Mouse (Mus musculus) induced T-regulatory cell, adult 2 months (primary cell): Measurements from ENCODE around the gene Anxa6.
A peak's percentile ranks its signal among the peaks of the same experiment; 100 is the strongest.

ENCODE experiments used
- DNase-seq: peaks from one replicate; pipeline ENCODE4 v3.0.0-alpha.2; 2012; ENCODE audit warnings: low read depth

Gene Anxa6

GRCm38 (mm10) chr11:54998284-54998683 lies 35.0 kb downstream of the Anxa6 start:
- peak; percentile 80 for DNase-seq

GRCm38 (mm10) chr11:54996176-54996575 lies 37.1 kb downstream of the Anxa6 start:
- DNase-seq = no peak

- DNase-seq = no peak
Observed at GRCm38 (mm10) chr11:54989920-54990319, 43.3 kb downstream of the Anxa6 start.

DNA sequence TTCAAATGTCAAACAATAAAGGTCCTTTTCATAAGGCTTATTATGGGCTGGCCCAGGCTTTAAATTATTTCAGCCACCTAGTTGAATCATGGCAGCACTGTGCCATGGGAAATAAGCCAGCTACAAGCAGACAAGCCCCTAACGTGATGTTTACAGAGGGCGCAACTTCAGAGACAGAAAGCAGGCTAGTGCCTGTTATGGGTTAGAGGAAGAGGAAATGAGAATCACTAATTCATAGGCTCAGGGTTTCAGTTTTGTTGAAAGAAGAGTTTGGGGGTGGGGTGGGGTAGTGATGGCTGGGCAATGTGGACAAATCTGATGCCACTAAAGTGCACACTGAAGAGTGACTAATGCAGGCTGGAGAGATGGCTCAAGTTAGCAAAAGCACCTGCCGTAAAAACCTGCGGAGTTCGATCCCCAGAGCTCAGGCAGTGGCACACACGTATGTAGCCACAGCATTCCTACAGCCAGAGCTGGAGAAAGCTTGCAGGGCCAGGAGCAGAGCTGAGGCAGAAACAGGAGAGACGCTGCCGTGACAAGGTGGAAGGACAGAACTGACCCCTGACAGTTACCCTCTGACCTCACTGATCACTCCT lies 44.4 kb downstream of the Anxa6 start:
- no peak for DNase-seq

DNA sequence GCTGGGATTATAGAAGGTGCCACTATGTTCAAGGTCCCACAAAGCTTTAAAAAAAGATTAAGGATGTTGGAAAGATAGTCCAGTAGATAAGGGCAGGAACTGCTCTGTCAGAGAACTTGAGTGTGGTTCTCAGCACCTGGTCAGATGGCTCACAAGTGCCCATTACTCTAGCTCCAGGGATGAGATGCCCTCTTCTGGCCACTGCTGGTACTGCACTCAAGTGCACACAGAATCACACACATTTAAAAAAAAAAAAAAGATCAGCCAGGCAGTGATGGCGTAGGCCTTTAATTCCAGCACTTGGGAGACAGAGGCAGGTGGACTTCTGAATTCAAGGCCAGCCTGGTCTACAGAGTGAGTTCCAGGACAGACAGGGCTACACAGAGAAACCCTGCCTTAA lies 45.3 kb downstream of the Anxa6 start:
- peak; percentile 80 for DNase-seq

- no peak for DNase-seq
Observed at GRCm38 (mm10) chr11:54985086-54985485, 48.2 kb downstream of the Anxa6 start.

DNA sequence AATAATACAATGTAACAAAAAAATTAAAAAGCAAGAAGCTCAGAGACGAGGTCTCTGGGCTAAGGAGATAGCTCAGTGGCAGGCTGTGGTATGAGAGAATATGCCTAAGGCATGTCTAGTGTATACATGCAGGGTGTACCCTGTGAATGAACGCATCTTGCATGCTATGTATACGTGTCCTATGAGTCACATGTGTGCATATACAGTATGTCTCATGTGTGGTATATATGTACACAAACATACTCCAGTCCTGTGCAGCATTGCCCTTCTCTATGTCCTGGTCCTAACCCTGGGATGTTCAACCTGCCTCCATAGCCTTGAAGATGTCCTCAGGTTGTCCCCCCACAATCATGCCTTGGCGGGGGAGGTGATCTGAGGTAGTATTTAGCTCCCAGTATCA lies 48.7 kb downstream of the Anxa6 start:
- DNase-seq = no peak

GRCm38 (mm10) chr11:54984085-54984484 lies 49.2 kb downstream of the Anxa6 start:
- DNase-seq = peak; percentile 92

- no peak for DNase-seq
Observed at GRCm38 (mm10) chr11:54982520-54982919, 50.7 kb downstream of the Anxa6 start.

- DNase-seq = no peak
Observed at GRCm38 (mm10) chr11:54981630-54982029, 51.6 kb downstream of the Anxa6 start.

DNA sequence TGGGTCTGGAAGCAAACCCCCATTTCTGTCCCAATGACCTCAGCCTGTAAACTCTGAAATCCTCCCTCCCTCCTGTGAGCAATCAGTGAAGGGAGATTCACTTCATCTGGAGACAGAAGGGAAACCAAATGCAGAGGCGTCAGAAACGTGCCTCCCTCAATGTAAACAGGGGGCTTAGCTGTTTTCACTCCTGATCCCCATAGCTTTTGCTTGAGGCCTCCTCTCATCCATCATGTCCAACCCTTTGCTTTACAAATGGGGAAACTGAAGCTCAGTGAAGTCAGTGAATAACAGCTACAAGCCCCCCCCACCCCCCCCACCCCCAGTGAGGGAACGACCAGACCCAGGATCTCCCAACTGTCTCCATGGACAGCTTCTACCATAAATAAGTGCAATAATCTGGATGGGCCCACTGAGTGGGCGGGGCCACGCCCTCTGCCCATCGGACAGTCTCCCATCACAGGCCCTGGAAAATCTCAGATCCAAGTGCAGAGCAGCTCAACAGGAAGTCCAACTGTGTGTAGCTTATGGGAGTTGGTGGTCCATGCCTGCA lies 55.8 kb downstream of the Anxa6 start:
- no peak for DNase-seq

GRCm38 (mm10) chr11:54976351-54976750 lies 56.9 kb downstream of the Anxa6 start:
- no peak for DNase-seq

GRCm38 (mm10) chr11:54975756-54976155 lies 57.5 kb downstream of the Anxa6 start:
- no peak for DNase-seq

- DNase-seq = no peak
Observed at GRCm38 (mm10) chr11:54975340-54975739, 57.9 kb downstream of the Anxa6 start.

GRCm38 (mm10) chr11:54974639-54975038 lies 58.6 kb downstream of the Anxa6 start:
- DNase-seq = no peak

- DNase-seq = peak; percentile 90
Observed at GRCm38 (mm10) chr11:54973481-54974212, 59.6 kb downstream of the Anxa6 start.

DNA sequence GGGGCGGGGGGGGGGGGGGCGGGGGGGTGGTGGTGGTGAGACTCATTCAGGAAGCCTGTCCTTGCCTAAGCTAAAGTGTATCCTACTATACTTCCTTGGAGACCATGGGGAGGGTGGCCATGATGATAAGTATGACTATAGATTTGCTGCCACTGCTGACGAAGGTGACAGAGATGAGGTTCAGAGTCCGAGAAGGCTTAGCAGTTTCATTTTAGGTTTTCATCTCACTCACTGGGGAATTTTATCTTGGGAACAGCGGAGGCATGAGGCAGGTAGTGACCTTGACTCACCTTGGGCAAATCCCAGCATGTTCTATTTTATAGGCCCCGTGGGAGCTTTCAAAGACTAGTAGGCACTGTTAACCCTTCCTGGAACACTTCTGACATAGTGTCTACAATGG lies 60.5 kb downstream of the Anxa6 start:
- peak; percentile 82 for DNase-seq

DNA sequence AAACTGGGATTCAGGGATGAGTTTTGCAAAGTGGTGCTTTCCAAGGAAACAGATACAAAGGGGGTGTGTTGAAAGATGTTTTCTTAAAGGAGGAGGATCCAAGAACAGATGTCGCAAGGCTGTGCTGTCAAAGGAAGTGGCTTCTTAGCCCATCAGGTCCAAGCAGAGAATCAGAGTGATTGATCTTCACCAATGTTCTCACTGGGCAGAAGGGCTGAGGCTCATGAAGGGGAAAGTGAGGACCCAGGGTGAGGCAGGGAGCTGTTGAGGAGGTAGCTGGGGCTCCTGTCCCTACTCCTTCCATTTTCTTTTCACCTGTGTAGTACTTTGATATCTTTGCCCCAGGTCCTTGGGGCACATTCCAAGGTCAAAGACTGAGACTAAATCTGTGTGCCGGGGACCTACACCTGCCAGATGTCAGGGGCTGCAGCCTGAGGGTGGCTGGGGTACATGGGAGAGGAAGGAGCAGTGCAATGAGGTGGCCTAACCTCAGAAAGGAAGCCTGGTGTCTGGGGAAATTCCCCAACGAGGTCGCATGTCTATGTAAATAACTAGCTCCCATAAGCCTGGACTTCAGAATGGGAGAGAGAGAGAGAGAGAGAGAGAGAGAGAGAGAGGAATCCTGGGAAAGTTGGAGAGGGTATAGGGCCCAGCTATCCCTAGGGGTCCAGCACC lies 61.1 kb downstream of the Anxa6 start:
- peak; percentile 91 for DNase-seq

GRCm38 (mm10) chr11:54971365-54972048 lies 61.7 kb downstream of the Anxa6 start:
- DNase-seq = peak; percentile 45

DNA sequence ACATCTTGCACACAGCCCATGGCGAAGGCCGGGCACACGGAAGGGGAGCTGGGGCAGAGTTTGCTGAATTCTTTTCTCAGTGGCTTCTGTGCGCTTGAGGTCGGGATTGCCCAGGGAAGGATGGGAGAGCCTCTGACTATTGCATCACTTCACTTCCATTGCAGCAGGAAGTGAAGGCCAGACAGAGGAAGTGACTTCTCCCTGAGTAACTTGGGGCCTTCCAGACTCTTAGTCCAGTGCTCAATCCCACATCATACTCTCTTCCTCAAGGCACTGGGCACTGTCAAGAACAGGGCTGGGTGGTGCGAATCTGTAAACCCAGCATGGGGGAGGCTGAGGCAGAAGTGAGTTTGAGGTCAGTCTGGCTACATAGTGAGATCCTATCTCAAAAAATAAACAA lies 68.0 kb downstream of the Anxa6 start:
- no peak for DNase-seq

- DNase-seq = peak; percentile 91
Observed at GRCm38 (mm10) chr11:54962810-54963209, 70.4 kb downstream of the Anxa6 start, which contains the start of gene Tnip1. Gene Tnip1 (minus strand): TSS chr11:54962917.

GRCm38 (mm10) chr11:54961921-54962320 lies 71.3 kb downstream of the Anxa6 start:
- DNase-seq = peak; percentile 59
